Mouse (Mus musculus): ENCODE measurements at regions not wholly inside any gene's neighbourhood (a gene's known extent, or its start where the extent isn't known, plus 50 kb on each side); places are given as distances from the start of the nearest gene placed in this dataset.

- Histone ChIP-seq H3K27ac (replicated peaks) (no peak overlapping the region), H3K4me3 (no peak overlapping the region), H3K27me3 (replicated peaks) (peaks cover 20% of the 10 kb centered on the region; the same call in 1 of the 2 replicates), H3K4me1 (no peaks in the 10 kb centered on the region), H3K36me3 (no peaks in the 10 kb centered on the region), H3K9me3 (no peaks in the 10 kb centered on the region), H3K4me2 (no peak overlapping the region), H3K9ac (no peak overlapping the region)
- ATAC-seq (ENCODE audit: extremely low read depth, insufficient number of reproducible peaks, low FRiP score, low TSS enrichment) = no peak
- 55% methylated on average over 1 of the region's 1 CpGs for WGBS
Observed at GRCm38 (mm10) chr4:131060191-131060680, 116.1 kb downstream of the Matn1 start.

- no peak for ATAC-seq (ENCODE audit: extremely low read depth, insufficient number of reproducible peaks, low FRiP score, low TSS enrichment)
- H3K4me3 ChIP-seq = no peak overlapping the region
- H3K4me1 ChIP-seq = no peaks in the 10 kb centered on the region
- H3K36me3 ChIP-seq = no peaks in the 10 kb centered on the region
- 15% methylated on average over 2 of the region's 2 CpGs for WGBS
- H3K4me2 ChIP-seq = no peak overlapping the region
- no peak overlapping the region for H3K9ac ChIP-seq
- no peak overlapping the region for H3K27ac ChIP-seq (replicated peaks)
- no peaks in the 10 kb centered on the region for H3K9me3 ChIP-seq
- H3K27me3 ChIP-seq (replicated peaks) = peaks cover 20% of the 10 kb centered on the region; the same call in 1 of the 2 replicates
Observed at GRCm38 (mm10) chr4:131060706-131061105, 116.5 kb downstream of the Matn1 start.

- H3K4me2 ChIP-seq = no peak overlapping the region
- H3K9ac ChIP-seq = no peak overlapping the region
- no peak overlapping the region for H3K27ac ChIP-seq (replicated peaks)
- H3K9me3 ChIP-seq = no peaks in the 10 kb centered on the region
- 54% methylated on average over 4 of the region's 4 CpGs for WGBS
- H3K4me1 ChIP-seq = no peaks in the 10 kb centered on the region
- H3K4me3 ChIP-seq = no peak overlapping the region
- H3K36me3 ChIP-seq = no peaks in the 10 kb centered on the region
- peaks cover 20% of the 10 kb centered on the region; the same call in 1 of the 2 replicates for H3K27me3 ChIP-seq (replicated peaks)
- no peak for ATAC-seq (ENCODE audit: extremely low read depth, insufficient number of reproducible peaks, low FRiP score, low TSS enrichment)
Observed at GRCm38 (mm10) chr4:131062592-131062991, 118.4 kb downstream of the Matn1 start.

- WGBS = 56% methylated on average over 8 of the region's 8 CpGs
- no peaks in the 10 kb centered on the region for H3K4me1 ChIP-seq
- no peak for ATAC-seq (ENCODE audit: extremely low read depth, insufficient number of reproducible peaks, low FRiP score, low TSS enrichment)
- H3K9ac ChIP-seq = no peak overlapping the region
- H3K27ac ChIP-seq (replicated peaks) = no peak overlapping the region
- no peak overlapping the region for H3K4me3 ChIP-seq
- no peaks in the 10 kb centered on the region for H3K36me3 ChIP-seq
- no peaks in the 10 kb centered on the region for H3K9me3 ChIP-seq
- peaks cover 12% of the 10 kb centered on the region; the same call in 1 of the 2 replicates for H3K27me3 ChIP-seq (replicated peaks)
- no peak overlapping the region for H3K4me2 ChIP-seq
Observed at GRCm38 (mm10) chr4:131066186-131066939, 122.2 kb downstream of the Matn1 start.

- ATAC-seq (ENCODE audit: extremely low read depth, insufficient number of reproducible peaks, low FRiP score, low TSS enrichment) = peak; percentile 42; the same call in 1 of the 2 replicates
- no peaks in the 10 kb centered on the region for H3K27me3 ChIP-seq (replicated peaks)
- H3K9me3 ChIP-seq = no peaks in the 10 kb centered on the region
- H3K4me3 ChIP-seq = no peak overlapping the region
- H3K36me3 ChIP-seq = no peaks in the 10 kb centered on the region
- no peak overlapping the region for H3K9ac ChIP-seq
- H3K4me2 ChIP-seq = no peak overlapping the region
- no peaks in the 10 kb centered on the region for H3K4me1 ChIP-seq
- H3K27ac ChIP-seq (replicated peaks) = no peak overlapping the region
Observed at GRCm38 (mm10) chr4:131070566-131070965, 126.4 kb downstream of the Matn1 start.

- no peak overlapping the region for H3K9ac ChIP-seq
- no peak for ATAC-seq (ENCODE audit: extremely low read depth, insufficient number of reproducible peaks, low FRiP score, low TSS enrichment)
- H3K9me3 ChIP-seq = no peaks in the 10 kb centered on the region
- no peak overlapping the region for H3K4me2 ChIP-seq
- H3K27me3 ChIP-seq (replicated peaks) = no peaks in the 10 kb centered on the region
- no peak overlapping the region for H3K27ac ChIP-seq (replicated peaks)
- no peak overlapping the region for H3K4me3 ChIP-seq
- 67% methylated on average over 2 of the region's 2 CpGs for WGBS
- no peaks in the 10 kb centered on the region for H3K36me3 ChIP-seq
- H3K4me1 ChIP-seq = no peaks in the 10 kb centered on the region
Observed at GRCm38 (mm10) chr4:131072623-131073022, 128.4 kb downstream of the Matn1 start.

GRCm38 (mm10) chr4:131073420-131073819 lies 129.2 kb downstream of the Matn1 start:
- H3K9me3 ChIP-seq = no peaks in the 10 kb centered on the region
- ATAC-seq (ENCODE audit: extremely low read depth, insufficient number of reproducible peaks, low FRiP score, low TSS enrichment) = no peak
- no peaks in the 10 kb centered on the region for H3K27me3 ChIP-seq (replicated peaks)
- WGBS = 59% methylated on average over 8 of the region's 8 CpGs
- no peaks in the 10 kb centered on the region for H3K4me1 ChIP-seq
- no peak overlapping the region for H3K4me3 ChIP-seq
- H3K36me3 ChIP-seq = no peaks in the 10 kb centered on the region
- H3K27ac ChIP-seq (replicated peaks) = no peak overlapping the region
- H3K4me2 ChIP-seq = no peak overlapping the region
- no peak overlapping the region for H3K9ac ChIP-seq

- no peaks in the 10 kb centered on the region for H3K4me1 ChIP-seq
- 66% methylated on average over 8 of the region's 8 CpGs for WGBS
- no peak overlapping the region for H3K9ac ChIP-seq
- H3K9me3 ChIP-seq = no peaks in the 10 kb centered on the region
- no peak overlapping the region for H3K27ac ChIP-seq (replicated peaks)
- no peaks in the 10 kb centered on the region for H3K36me3 ChIP-seq
- H3K27me3 ChIP-seq (replicated peaks) = no peaks in the 10 kb centered on the region
- no peak for ATAC-seq (ENCODE audit: extremely low read depth, insufficient number of reproducible peaks, low FRiP score, low TSS enrichment)
- no peak overlapping the region for H3K4me2 ChIP-seq
- no peak overlapping the region for H3K4me3 ChIP-seq
Observed at GRCm38 (mm10) chr4:131075326-131075932, 131.2 kb downstream of the Matn1 start.

- no peaks in the 10 kb centered on the region for H3K36me3 ChIP-seq
- H3K9ac ChIP-seq = no peak overlapping the region
- 47% methylated on average over 3 of the region's 3 CpGs for WGBS
- ATAC-seq (ENCODE audit: extremely low read depth, insufficient number of reproducible peaks, low FRiP score, low TSS enrichment) = no peak
- no peak overlapping the region for H3K4me2 ChIP-seq
- H3K4me3 ChIP-seq = no peak overlapping the region
- H3K27ac ChIP-seq (replicated peaks) = no peak overlapping the region
- H3K27me3 ChIP-seq (replicated peaks) = no peaks in the 10 kb centered on the region
- no peaks in the 10 kb centered on the region for H3K9me3 ChIP-seq
- H3K4me1 ChIP-seq = no peaks in the 10 kb centered on the region
Observed at GRCm38 (mm10) chr4:131076628-131077027, 132.4 kb downstream of the Matn1 start.

- 35% methylated on average over 1 of the region's 1 CpGs for WGBS
- no peak for ATAC-seq (ENCODE audit: extremely low read depth, insufficient number of reproducible peaks, low FRiP score, low TSS enrichment)
- Histone ChIP-seq H3K27ac (replicated peaks) (no peak overlapping the region), H3K4me1 (no peaks in the 10 kb centered on the region), H3K9me3 (no peaks in the 10 kb centered on the region), H3K4me3 (no peak overlapping the region), H3K36me3 (no peaks in the 10 kb centered on the region), H3K27me3 (replicated peaks) (no peaks in the 10 kb centered on the region), H3K4me2 (no peak overlapping the region), H3K9ac (no peak overlapping the region)
Observed at GRCm38 (mm10) chr4:131080113-131080512, 135.9 kb downstream of the Matn1 start.

- Histone ChIP-seq H3K36me3 (no peaks in the 10 kb centered on the region), H3K4me3 (no peak overlapping the region), H3K9me3 (no peaks in the 10 kb centered on the region), H3K27me3 (replicated peaks) (no peaks in the 10 kb centered on the region), H3K4me2 (no peak overlapping the region), H3K9ac (no peak overlapping the region), H3K27ac (replicated peaks) (no peak overlapping the region), H3K4me1 (no peaks in the 10 kb centered on the region)
- ATAC-seq (ENCODE audit: extremely low read depth, insufficient number of reproducible peaks, low FRiP score, low TSS enrichment) = no peak
- 66% methylated on average over 3 of the region's 3 CpGs for WGBS
Observed at GRCm38 (mm10) chr4:131083405-131083804, 139.2 kb downstream of the Matn1 start.

- ATAC-seq (ENCODE audit: extremely low read depth, insufficient number of reproducible peaks, low FRiP score, low TSS enrichment) = no peak
- WGBS = 30% methylated on average over 6 of the region's 6 CpGs
Observed at GRCm38 (mm10) chr4:131097421-131097820, 153.2 kb downstream of the Matn1 start.

More at GRCm38 (mm10) chr4:131097421-131097820, 153.2 kb downstream of the Matn1 start:
- peaks cover 24% of the 10 kb centered on the region; the same call in 1 of the 2 replicates for H3K27me3 ChIP-seq (replicated peaks)
- 0 out of 2 replicates have a peak, but pooled peaks cover 4% of the 10 kb centered on the region for H3K9me3 ChIP-seq
- H3K9ac ChIP-seq = no peak overlapping the region
- H3K36me3 ChIP-seq = no peaks in the 10 kb centered on the region
- H3K27ac ChIP-seq (replicated peaks) = no peak overlapping the region
- H3K4me3 ChIP-seq = no peak overlapping the region
- H3K4me2 ChIP-seq = no peak overlapping the region
- no peaks in the 10 kb centered on the region for H3K4me1 ChIP-seq
